Mouse (Mus musculus): ENCODE results near the gene Muc13.

GRCm38 (mm10) chr16:33833429-33833753 lies 39.6 kb downstream of the Muc13 start:
- TF ChIP-seq GATA1 (IDR thresholded peaks at IDR 0.05; ENCODE audit: borderline replicate concordance, low read length) (no peak), FLI1 (IDR thresholded peaks at IDR 0.05; ENCODE audit: low read length) (no peak)
